Mouse (Mus musculus) kidney, adult 8-10 months (tissue): ENCODE measurements around the gene Olfr70.

Experiments
- DNase-seq, 2 experiments: peaks; one replicate each; pipeline ENCODE4 v3.0.0; 2022

Gene Olfr70

DNA sequence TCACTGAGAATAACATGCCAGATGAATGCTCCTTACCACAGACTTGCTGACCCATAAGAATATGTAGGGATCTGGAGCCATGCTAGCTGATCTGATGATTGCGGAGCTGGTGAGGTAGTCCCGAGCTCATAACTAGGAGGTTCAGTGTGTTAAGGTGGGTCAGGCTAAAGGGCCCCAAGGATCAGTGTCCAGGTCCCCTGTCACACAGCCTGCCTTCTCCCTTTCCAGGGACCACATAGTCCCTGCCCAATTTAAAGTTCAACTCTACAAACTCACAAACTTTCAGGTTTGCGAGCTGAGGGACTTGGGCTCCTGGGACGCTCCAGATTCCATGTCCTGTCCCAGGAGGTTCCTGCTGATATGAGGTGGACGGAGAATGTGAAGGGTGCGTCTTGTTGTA is at the start of gene Olfr70:
TSS of gene Olfr70 (minus strand) at position 101 of the 400 bp plus-strand sequence.
- no peak for DNase-seq

DNA sequence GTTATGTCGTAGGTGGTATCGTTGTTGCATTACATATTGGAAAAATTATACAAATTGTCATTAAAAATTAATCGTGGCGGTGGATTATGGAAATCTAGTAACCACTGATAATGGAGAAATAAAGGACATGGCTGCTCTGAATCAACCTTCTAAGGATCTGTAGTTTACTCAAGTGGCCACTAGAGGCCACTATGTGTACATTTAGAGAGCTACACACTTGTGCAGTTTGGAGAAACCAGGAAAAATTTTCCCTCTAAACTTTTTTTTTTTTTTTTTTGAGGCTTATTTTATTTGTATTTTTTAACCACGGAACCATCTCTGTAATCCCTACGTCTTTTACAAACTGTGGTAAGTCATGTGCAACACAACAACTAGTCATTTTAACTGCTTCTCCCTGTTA is 44.6 kb upstream of the Olfr70 start:
- DNase-seq, result no peak

DNA sequence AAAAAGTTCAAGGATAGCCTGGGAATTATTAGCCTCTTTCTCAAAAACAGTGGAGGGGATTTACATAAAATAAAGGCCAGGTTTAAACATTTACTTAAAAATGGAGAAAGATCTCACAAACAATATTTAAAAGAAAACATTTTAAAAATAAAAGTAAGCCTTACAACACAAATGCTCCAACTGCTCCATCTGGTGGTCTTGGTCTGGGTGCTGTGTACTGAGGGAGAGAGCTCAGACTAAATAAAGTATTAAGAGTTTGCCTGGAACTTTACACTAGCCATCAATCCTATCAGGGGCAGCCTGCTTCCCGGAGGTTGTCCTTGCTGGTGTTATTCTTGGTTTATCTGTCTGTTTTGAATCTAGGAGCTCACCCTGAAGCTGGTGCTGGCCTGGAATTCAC is 42.5 kb upstream of the Olfr70 start:
- no peak for DNase-seq

DNA sequence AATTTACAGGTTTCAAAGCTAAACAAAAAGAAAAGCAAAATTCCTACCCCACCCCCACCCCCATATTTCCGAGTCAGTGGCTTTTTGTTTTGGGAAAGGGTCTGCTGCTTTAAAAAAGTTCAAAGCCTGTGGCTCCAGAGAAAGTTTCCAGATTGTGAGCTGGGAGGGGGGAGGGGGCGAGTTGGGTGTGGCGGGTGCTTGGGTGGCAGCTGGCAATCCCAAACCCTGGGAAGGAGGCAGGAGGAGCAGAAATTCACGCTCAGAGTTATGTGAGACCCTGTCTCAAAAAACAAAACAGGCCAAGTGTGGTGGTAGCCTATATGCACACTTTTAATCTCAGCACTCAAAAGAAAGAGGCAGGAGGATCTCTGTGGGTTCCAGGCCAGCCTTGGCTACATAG is 42.0 kb upstream of the Olfr70 start:
- DNase-seq, result no peak

DNA sequence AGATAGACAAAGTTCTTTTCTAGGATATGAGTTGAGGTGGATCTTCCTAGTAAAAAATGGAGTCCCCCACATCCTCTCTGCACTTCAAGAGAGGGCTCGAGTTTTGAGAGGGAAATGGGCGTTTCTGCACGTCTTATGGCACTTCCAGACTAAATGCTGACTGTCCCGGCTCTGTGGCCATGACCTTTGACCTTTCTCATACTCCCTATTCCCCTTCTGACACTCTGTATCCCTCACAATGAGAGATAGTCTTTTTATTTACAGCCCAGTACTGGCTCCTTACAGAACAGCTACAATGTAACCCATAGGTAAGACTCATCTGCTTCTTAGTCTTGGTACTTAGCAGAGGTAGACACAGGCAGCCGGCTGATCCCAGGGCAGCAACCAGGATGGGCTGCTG is 40.9 kb upstream of the Olfr70 start:
- DNase-seq, result no peak

DNA sequence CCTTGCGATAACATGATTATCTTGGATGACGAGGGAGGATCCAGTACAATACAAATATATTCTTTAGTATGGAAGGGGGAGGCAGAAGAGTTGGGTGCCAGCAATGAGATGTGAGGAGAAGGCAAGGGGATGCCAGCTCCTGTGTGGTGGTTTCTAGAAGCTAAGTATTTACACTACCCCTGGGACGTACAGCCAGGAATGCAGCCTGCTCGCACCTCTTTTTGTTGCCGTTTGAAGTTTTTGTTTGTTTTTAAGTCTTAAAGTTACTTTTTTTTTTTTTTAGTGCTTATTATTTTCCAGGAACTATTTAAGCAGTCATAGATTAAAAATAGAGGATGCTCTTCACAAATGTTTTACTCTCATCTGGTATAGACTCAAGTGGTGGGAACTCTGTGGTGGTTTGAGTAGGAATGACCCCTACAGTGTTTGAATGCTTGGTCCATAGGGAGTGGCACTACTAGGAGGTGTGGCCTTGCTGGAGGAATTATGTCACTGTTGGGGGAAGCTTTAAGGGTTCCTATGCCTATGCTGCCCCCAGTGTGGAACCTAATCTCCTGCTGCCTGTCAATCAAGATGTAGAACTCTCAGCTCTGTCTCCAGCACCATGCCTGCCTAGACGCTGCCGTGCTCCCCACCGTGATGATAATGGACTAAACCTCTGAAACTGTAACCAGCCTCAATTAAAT is 38.5 kb upstream of the Olfr70 start:
- no peak for DNase-seq

DNA sequence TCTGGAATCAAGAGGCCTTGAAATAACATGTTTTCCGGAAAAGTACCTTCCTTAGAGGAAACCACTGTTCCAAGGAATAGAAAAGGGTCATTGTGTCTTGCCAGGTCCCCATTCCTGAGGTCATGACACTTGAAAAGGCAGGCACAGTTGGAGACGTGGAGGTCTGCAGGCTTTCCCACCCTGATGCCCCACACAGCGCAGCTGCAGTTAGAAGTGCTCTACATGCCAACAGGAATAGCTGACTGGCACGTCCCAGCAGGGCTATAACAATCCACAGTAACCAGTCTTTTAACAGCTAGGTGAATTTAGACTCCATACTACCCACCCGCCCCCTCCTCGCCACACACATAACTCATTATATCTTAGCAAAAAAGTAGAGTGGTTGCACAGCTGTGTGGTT is 36.5 kb upstream of the Olfr70 start:
- no peak for DNase-seq

DNA sequence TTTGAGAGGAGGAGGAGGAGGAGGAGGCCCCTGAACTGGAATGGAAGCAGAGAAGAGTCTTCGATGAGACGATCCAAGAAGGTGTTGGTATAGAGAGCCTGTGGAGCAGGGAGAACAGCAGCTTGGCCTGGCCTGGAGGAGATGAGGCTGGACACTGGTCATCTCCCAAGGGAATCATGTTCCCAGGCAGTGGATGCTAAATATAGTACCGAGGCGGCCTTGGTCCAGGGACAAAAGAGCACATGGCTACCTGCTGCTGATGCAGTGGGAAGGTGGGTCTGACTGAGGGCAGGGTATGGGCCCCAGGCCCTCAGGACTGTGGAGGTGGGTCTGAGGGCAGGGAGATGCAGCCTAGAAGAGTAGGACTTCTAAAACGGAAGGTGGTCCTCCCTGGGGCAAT is 32.6 kb upstream of the Olfr70 start:
- DNase-seq, result no peak

DNA sequence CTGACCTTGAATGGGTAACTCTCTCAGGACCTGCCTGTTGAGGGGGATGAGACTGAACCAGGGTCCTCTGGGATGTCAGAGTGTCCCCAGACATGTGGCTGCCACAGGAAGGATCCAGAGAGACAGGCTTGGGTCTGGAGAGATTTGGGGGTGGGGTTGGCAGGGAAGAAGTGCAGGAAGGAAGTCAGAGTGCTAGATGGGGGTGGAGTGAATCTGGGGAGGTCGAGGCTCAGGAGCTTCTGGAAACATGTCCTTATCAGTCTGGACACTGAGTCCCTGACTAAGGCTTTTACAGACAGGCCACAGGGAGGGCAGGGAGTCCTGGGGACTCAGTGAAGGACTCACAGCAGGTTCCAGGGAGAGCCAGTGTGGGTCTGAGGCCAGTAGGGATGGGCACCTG is 31.6 kb upstream of the Olfr70 start:
- DNase-seq, result no peak

DNA sequence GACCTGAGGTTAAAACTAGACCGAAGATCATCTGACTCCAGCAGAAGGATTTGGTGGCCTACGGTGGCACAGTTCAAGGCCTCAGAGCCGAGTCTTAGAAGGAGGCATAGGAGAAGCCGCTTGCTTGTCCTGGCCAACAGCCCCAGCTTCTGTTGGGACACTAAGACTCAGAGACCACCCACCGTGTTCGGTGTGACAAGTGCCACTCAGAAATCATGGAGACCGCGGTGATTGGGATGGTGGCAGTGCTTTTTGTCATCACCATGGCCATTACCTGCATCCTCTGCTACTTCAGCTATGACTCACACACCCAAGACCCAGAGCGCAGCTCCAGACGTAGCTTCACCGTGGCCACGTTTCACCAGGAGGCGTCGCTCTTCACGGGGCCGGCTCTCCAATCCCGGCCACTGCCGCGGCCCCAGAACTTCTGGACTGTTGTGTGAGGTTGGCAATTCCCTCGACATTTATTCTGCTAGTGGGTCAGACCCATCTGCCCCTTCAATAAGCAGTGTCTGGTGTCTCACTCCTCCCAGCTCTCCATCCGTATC is 30.2 kb upstream of the Olfr70 start:
- no peak for DNase-seq

DNA sequence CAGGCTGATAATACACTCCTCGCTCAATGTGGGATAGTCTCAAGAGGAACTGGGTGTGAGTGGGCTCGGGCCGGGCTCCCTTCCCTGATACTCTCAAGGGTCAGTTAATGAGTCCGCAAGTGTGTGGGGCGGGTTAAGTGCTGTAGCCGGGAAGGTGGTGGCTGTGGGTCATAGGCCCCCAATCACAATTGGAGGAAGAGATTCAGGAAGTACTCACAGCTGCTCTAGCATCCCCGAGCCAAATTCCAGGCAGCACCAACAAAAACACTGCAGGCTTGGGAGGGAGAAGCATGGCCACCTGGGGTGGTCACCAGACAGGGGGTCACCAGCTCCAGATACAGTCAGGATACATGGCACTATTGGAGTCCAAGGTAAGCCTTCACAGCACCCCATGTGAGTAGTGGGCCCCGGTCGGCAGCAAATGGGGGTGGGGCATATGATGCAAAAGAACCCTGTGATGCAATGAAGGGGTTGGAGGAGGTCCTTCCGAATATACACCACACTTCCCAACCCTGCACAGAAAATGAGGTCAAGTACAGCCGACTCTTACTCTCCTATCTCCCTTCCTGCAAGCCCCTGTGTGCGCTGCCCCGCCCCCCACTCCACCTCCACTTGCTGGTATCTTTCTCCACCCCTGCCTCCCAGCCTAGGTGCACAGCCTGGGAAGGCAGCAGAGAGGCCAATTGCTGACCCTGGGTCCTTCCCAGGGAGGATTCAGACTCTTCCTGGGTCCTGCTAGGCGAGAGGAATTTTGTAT is 29.4 kb upstream of the Olfr70 start, which contains the start of gene Spaar:
TSS of gene Spaar (plus strand) at position 241 of the 757 bp plus-strand sequence.
- peak; percentile 58 to 67 for DNase-seq

DNA sequence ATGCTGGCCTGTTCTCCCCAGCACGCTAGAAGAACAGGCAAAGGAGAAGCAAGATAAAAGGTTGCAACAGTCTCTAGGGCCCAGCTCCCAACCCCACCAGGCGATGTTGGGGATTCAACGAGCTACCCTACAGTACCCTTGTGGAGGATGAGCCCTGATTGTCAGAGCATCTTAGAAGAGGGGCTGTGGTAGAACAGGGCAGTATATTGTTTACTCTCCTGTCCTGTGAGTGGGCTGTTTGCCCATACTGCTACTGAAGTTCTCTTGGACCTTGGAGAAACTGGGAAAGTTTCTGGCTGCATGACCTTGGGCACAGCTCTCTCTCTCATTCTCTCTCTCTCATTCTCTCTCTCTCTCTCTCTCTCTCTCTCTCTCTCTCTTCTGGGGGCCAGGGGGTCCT is 28.5 kb upstream of the Olfr70 start:
- DNase-seq, result no peak

DNA sequence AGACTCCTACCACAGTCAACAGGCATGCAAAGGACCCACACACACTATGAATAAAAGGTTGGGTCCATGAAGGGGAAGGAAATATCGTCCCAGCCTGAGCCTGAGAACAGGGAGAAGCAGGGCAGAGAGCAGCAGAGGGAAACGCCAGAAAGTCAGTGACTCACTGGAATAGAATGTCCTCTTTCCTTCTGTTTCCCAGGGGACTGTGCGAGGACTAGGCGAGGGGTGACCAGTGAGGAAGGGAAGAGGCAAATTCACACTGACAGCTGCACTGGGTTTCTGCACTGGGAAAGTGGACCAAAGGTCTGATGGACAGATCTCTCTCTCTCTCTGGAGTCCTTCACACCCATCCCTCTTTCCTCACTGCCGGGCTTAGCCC is 28.0 kb upstream of the Olfr70 start:
- DNase-seq, result peak; percentile 58 to 71

DNA sequence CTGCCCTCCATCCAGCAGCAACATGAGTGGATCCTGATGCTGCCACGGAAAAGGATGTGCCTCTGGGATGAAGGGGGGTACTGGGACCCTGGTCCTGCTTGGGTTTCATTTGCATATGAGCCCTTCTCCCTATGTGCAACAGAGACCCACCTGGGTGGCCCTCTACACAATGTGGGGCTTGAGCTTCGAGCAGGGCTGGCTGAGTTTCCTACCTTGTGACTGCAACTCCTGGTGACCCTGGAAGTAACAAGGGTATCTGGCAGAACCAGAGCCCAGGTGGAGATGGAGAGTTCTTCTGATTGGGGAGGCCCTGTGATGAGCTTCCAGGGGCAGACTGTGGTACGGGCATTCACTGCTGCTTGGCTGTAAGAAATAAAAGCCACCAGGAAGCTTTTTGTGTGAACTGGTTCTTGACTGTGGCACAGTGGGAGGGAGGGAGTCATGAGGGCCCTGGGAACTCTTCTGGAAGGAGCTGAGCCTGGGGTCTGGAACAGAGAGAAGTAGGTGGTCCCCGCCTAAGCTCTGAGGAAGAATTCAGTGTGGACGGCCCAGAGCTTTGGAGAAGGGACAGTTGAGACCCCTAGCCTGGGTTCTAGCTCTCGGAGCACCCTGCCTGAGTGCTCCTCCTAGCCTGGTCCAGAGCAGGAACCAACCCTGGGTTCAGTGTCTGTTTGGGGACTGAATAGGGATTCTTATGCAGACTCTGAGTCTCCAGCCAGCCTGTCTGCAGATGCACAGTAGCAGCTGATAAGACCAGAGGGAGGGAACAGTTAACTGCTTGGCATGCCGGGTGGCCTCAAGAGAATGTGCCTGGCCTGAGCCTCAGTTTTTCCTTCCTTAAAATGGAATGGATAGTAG is 27.3 kb upstream of the Olfr70 start:
- no peak for DNase-seq

DNA sequence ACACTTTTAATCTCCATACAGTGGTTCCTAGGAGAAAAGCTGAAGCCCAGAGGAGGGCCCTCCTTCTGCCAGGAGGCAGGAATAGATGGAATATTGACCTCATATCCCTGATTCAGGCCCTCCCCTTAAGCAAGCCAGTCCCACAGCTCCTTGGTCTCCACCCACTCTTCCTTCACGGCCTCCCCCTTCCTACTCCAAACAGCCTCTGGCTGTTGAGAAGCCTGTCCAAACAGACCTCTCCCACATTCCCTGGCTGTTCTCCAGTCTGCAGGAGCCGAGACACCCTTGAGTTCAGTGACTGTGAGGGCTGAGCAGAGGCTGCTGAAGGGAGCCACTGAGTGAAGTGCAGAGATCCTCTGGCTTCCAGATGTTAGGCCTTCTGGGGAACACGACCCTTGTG is 26.4 kb upstream of the Olfr70 start, which contains the start of gene Hrct1:
TSS of gene Hrct1 (plus strand) at position 194 of the 400 bp plus-strand sequence.
- peak; percentile 77 to 86 for DNase-seq

DNA sequence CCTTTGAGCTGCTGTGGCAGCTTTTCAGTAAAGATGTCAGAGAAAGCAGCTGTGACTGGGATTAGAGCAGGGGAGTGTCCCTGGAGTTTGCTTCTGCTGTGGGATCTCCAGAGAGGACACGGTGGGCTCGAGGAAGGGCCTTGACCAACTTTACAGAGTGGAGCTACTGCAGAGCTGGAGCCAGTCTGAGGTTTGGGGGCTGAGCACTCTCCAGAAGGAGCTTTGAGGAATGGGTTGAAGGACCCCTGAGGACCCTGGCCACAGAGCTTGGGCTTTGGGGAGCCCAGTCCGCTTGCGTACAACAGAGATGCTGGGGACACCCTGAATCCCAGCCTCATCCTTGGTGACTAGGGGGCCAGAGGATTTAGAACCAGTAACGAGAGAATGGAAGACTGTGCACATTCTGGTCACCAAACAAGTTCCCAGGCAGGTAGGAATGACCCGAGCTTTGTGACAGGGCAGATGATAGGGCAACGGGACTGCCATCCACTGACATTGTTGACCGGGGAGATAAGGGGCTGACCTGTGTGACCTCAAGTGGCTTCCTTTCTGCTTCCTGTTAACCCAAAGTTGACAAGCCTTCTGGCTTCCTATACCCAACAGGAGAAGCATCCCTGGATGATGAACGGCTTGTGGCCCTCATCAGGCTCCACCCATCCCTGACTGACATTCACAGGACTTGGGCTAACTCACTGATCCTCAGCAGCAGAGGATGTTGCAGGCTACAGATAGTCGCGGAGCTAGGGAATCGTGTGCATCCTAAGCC is 25.8 kb upstream of the Olfr70 start:
- peak in 1 of 2 experiments; percentile 32 for DNase-seq

DNA sequence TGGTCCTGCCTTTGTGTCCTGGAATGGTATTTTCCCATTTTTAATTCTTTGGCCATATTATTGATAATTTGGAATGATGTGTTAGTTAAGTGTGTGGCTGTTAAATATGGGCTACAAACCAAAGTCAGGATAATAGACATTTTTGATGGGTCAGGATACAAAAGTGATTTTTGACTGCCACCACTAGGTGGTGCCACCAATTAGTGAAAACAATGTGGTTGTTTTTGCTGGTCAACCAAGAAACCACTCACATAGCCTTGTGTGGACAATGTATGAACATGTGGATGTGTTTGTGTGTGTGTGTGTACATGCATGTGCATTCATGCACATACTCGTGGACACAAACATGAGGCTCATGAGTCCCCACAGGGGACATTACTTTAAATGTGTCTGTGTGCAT is 24.2 kb upstream of the Olfr70 start:
- peak in 1 of 2 experiments; percentile 44 for DNase-seq

DNA sequence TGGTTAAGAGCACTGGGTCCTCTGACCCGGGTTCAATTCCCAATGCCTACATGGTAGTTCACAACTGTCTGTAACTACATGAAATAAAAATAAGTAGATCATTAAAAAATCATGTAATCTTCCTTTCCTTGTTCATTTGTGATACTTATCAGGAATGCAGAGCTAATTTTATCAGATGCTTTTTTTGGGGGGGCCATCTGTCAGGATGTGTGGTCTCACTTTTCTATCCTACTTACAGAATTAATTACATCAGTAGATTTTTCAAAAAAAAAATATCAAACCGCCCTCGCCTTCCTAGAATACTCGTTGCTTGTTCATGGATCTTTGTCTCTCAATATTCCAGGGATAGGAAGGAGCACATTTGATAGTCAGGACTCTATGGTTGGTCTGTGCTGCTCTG is 21.6 kb upstream of the Olfr70 start:
- DNase-seq, result no peak

DNA sequence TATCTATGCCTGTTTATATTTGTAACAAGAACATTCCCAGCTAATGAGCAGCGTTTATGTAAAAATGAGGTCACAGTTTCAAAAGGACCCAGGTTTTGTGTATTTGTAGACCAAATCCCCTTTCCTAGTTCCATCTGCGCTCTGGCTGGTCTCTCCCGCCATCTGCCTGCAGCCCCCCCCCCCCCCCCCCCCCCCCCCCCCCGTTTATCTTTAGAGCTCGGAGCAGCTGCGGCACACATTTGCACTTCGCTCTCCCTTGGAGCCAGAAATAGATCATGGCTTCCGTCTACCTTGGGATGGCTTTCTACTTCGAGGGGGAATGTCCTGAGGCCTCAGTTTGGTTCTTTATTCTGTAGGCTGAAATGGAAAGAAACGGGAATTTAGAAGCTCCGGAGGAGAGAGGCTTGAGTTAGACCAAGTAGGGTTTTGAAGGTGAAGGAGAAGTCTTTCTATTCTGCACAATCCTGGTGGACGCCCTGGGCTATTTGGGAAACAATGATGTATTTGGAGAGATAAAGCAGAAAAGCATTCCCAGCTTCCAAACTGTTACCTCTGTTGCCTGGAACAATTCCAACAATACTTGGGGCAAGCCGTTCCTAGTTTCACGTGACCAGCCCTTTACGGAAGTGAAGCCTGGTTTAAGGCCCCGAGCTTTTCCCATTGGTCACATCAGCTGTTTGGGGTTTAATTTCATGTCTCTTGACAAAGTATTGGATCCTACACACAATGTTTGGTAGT is 20.1 kb upstream of the Olfr70 start:
- no peak for DNase-seq

DNA sequence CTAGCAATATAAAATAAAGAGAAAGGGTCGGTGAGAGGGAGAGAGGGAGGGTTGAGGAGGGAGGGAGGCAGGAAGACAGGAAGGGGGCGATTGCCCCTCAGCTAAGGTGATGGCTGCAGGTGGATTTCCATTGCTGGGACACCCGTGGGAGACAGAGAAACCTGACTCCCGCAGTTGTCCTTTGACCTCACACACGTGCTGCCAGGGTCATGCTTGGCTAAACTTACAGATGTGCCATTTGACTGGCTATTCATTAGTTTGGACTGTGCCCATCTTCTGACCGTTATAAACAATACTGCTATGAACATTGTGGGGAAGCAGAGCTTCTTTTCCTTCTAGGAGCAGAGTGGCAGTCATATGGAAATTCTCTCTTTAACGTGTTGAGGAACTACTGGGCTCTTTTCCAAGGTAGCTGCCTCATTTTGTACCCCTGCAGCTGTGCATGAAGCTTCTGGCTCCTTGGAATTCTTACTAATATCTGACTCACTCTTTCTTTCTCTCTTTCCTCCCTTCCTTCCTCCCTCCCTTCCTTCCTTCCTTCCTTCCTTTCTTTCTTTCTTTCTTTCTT is 13.1 kb upstream of the Olfr70 start:
- DNase-seq, result peak; percentile 59 to 79

DNA sequence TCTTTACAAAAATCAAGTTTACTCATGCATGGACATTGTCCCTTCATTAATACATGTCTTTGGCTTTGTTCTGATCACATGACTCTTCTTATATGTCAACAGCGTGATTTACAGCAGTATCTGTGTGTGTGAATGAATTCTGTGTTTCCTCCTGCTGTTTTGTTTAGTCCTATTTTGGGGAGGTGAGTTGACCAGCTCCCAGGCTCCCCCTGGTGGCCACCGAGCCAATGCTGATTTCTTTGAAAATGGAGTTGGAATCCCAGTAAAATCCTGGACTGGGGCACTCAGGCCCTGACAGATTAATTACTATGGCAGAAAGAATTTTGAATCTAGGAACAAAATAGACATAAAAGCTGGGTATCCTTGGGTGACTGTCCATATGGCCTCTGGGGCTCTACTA is 11.2 kb upstream of the Olfr70 start:
- DNase-seq, result peak; percentile 51 to 86
